Mouse (Mus musculus) erythroid progenitor cell, adult 5-6 weeks (primary cell): ENCODE data around the gene H2al2b. TPM values are rescaled to one million over a fixed set of nuclear protein-coding genes. Genes with fewer than 3 reads are reported as not detected.
"Not testable (repeated sequence)": the region's sequence is repeated elsewhere in the genome, so short reads cannot be mapped to it uniquely, and the experiment has no call there.

Experiments
- ATAC-seq: replicated peaks from 2 replicates; pipeline ENCODE4 v1.8.0; 2016; ENCODE audit warnings: moderate number of reproducible peaks, mild to moderate bottlenecking, moderate TSS enrichment, inconsistent platforms; ENCODE audit not compliant: poor library complexity, low FRiP score, severe bottlenecking
- total RNA-seq, 2 experiments: library from RNA; stranded (forward) in 1 of 2; stranded (reverse) in 1 of 2; fragments of 150-400 nt in 1 of 2; fragments of 186-747, 209-891 nt in 1 of 2; gene quantifications; 2 replicates each; pipeline versions ENCODE4 v1.2.3 to v1.2.4; 2015 to 2017; ENCODE audit warnings: low replicate concordance in 2 of 2

Gene H2al2b
- total RNA-seq (2015; ENCODE audit: low replicate concordance), result not detected in 2 replicates
- not detected in 2 replicates for total RNA-seq (2017; ENCODE audit: low replicate concordance)

DNA sequence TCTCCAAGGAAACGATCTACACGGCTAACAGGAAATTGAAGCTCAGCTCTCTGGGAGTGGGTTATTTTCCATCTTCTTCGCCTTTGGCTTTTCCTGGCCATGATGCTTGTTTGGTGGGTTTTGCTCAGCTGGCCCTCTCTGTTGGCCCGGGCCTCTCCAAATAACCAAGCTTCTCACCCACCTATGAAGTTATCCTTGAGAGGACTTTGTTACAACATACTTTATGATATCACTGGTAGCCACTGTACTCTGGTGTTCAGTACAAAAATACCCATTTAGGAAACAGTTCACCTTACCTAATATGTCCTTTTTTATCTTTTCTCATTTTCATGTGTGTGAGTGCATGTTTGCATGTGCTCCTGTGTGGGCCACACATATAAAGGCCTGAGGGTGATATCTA, at the start of gene H2al2b:
Gene H2al2b (minus strand): TSS at position 101 of the 400 bp plus-strand sequence.
- not testable (repeated sequence) for ATAC-seq

Other genes with a start within 250 kb of the H2al2b start
- not detected in 2 replicates for gene H2al2c, start 121.6 kb downstream of the H2al2b start, total RNA-seq (2015; ENCODE audit: low replicate concordance)
- gene H2al2c, start 121.6 kb downstream of the H2al2b start, total RNA-seq (2017; ENCODE audit: low replicate concordance), result not detected in 2 replicates
- gene Sry, start 57.0 kb downstream of the H2al2b start, total RNA-seq (2015; ENCODE audit: low replicate concordance), result not detected in 2 replicates
- not detected in 2 replicates for gene Sry, start 57.0 kb downstream of the H2al2b start, total RNA-seq (2017; ENCODE audit: low replicate concordance)
- not detected in 2 replicates for gene Gm4064, start 75.5 kb upstream of the H2al2b start, total RNA-seq (2015; ENCODE audit: low replicate concordance)
- gene Gm4064, start 75.5 kb upstream of the H2al2b start, total RNA-seq (2017; ENCODE audit: low replicate concordance), result not detected in 2 replicates
- not detected in 2 replicates for gene Rbmy, start 110.0 kb upstream of the H2al2b start, total RNA-seq (2015; ENCODE audit: low replicate concordance)
- not detected in 2 replicates for gene Rbmy, start 110.0 kb upstream of the H2al2b start, total RNA-seq (2017; ENCODE audit: low replicate concordance)
- not detected in 2 replicates for gene Gm10256, start 110.0 kb upstream of the H2al2b start, total RNA-seq (2015; ENCODE audit: low replicate concordance)
- gene Gm10256, start 110.0 kb upstream of the H2al2b start, total RNA-seq (2017; ENCODE audit: low replicate concordance), result not detected in 2 replicates
- not detected in 2 replicates for gene Gm10352, start 180.3 kb upstream of the H2al2b start, total RNA-seq (2015; ENCODE audit: low replicate concordance)
- not detected in 2 replicates for gene Gm10352, start 180.3 kb upstream of the H2al2b start, total RNA-seq (2017; ENCODE audit: low replicate concordance)
- not detected in 2 replicates for gene Gm29289, start 211.9 kb upstream of the H2al2b start, total RNA-seq (2015; ENCODE audit: low replicate concordance)
- not detected in 2 replicates for gene Gm29289, start 211.9 kb upstream of the H2al2b start, total RNA-seq (2017; ENCODE audit: low replicate concordance)